Mouse (Mus musculus): ENCODE data around the gene Faap20. TPM values are rescaled to one million over a fixed set of nuclear protein-coding genes. Genes with fewer than 3 reads are reported as not detected.

The Faap20 gene
- total RNA-seq (2012; rRNA removed) (42.1 and 45.0 TPM in 2 replicates), total RNA-seq (2014; rRNA removed) (24.1 and 31.0 TPM in 2 replicates), polyA plus RNA-seq (2012; ENCODE audit: insufficient read length, low read depth) (35.7 and 36.4 TPM in 2 replicates)

DNA sequence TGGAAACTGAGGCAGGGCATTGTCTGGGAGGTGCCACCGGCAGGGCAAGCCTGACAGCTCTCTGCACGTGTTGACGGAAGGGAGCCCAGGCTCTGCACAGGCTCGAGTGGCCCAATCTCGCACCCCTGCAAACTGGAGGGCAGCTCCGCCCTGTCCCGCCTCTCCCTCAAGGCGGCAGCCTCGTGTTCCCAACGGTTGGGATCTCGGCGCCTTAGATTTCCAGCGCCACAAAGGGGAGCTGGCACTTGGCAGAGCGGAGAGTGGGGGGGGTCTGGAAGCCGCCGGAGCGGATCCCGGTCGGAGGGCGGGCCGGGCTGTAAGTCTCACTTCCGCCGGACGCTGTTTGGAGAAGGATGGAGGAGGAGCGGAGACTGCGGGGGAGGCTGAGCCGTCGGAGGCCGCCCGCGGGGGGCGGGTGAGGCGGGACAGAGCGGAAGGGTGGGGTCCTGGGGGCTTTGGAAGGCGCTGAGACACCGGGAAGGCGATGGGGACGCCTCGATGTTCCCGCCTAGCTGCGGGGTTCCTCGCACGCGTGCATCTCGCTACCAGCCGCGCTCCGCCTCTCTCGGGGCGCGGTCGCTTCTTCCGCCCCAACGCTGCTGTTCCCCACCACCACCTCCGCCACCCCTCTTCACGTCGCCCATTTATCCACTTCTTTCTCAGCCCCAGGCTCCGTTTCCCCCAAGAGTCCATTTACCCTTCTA, at the start of gene Faap20:
TSS of gene Faap20 (plus strand) at position 155 of the 704 bp plus-strand sequence.
- peaks cover 21 to 51% of the 10 kb centered on the region in 2 experiments for H3K4me1 ChIP-seq (ENCODE audit: control insufficient read depth in 1 of 2, insufficient read depth in 2 of 2)
- H3K9ac ChIP-seq (ENCODE audit: insufficient read depth, low read depth), result peak within 1 kb of the TSS; percentile 79
- peak; percentile 76 for DNase-seq (ENCODE audit: extremely low read depth)
- peaks cover 10 to 23% of the 10 kb centered on the region in 2 experiments for H3K36me3 ChIP-seq (replicated peaks in 1 of 2; ENCODE audit: control insufficient read depth in 1 of 2, insufficient read depth in 1 of 2, low read length in 1 of 2)
- no peaks in the 10 kb centered on the region for H3K79me2 ChIP-seq (replicated peaks; ENCODE audit: control insufficient read depth, extremely low read depth, insufficient read depth, poor library complexity, severe bottlenecking)
- H3K4me2 ChIP-seq (ENCODE audit: insufficient read depth, low read depth, poor library complexity, severe bottlenecking), result peak within 1 kb of the TSS; percentile 64
- H3K27ac ChIP-seq (ENCODE audit: insufficient read depth, low read depth), result peak within 1 kb of the TSS; percentile 73
- dilution Hi-C loops (cut with MboI; ENCODE audit: extremely low pct_ligation_motif_present, extremely low pct_unique_long_range_greater_than_20kb, low sequenced_read_pairs), result no loop called here
- no peak for TF ChIP-seq RAD21 (IDR thresholded peaks at IDR 0.05; ENCODE audit: low read depth, low read length)
- TF ChIP-seq ZKSCAN1 (IDR thresholded peaks at IDR 0.05; ENCODE audit: borderline replicate concordance, low read depth, low read length), result no peak
- no peak for TF ChIP-seq CTCF (conservative IDR thresholded peaks at IDR 0.05 in 1 of 2, IDR thresholded peaks at IDR 0.05 in 1 of 2; ENCODE audit: low read depth in 2 of 2, low read length in 2 of 2)
- TF ChIP-seq IRF4 (IDR thresholded peaks at IDR 0.05; ENCODE audit: low read depth, low read length), result peak; percentile 64
- TF ChIP-seq UBTF (IDR thresholded peaks at IDR 0.05; ENCODE audit: low read depth, low read length), result 0 out of 2 replicates have a peak, but pooled peaks have one; percentile 31
- peak; percentile 88 for TF ChIP-seq BHLHE40 (IDR thresholded peaks at IDR 0.05; ENCODE audit: low read depth, low read length)
- peak; percentile 55; the same call in 1 of the 2 replicates for TF ChIP-seq MAZ (IDR thresholded peaks at IDR 0.05; ENCODE audit: low read depth, low read length)
- TF ChIP-seq ETS1 (conservative IDR thresholded peaks at IDR 0.05; ENCODE audit: low read depth, low read length), result peak; percentile 24; the same call in 1 of the 2 replicates
- peak; percentile 45; the same call in 1 of the 2 replicates for TF ChIP-seq CHD2 (IDR thresholded peaks at IDR 0.05; ENCODE audit: low read length)
- peak; percentile 21 for TF ChIP-seq ELF1 (IDR thresholded peaks at IDR 0.05; ENCODE audit: low read depth, low read length)
- TF ChIP-seq TCF12 (IDR thresholded peaks at IDR 0.05; ENCODE audit: low read depth, low read length), result peak; percentile 44; the same call in 1 of the 2 replicates
- peak; percentile 98 for TF ChIP-seq MXI1 (IDR thresholded peaks at IDR 0.05; ENCODE audit: low read depth, low read length)
- TF ChIP-seq NELFE (IDR thresholded peaks at IDR 0.05; ENCODE audit: low read depth, low read length), result peak; percentile 74; the same call in 1 of the 2 replicates
- TF ChIP-seq ZC3H11A (IDR thresholded peaks at IDR 0.05; ENCODE audit: low read depth, low read length), result no peak
- peak; percentile 22; the same call in 1 of the 2 replicates for TF ChIP-seq NRF1 (IDR thresholded peaks at IDR 0.05; ENCODE audit: low read depth, low read length)
- 0 out of 2 replicates have a peak, but pooled peaks have one; percentile 50 for TF ChIP-seq POLR2AphosphoS2 (IDR thresholded peaks at IDR 0.05; ENCODE audit: low read depth, low read length)
- TF ChIP-seq ZMIZ1 (IDR thresholded peaks at IDR 0.05; ENCODE audit: low read depth, low read length), result no peak; the same call in 1 of the 2 replicates
- TF ChIP-seq RCOR1 (conservative IDR thresholded peaks at IDR 0.05; ENCODE audit: low read depth, low read length), result no peak; the same call in 1 of the 2 replicates
- TF ChIP-seq KAT2A (IDR thresholded peaks at IDR 0.05; ENCODE audit: insufficient replicate concordance, low read length), result peak; percentile 64; the same call in 1 of the 2 replicates
- peak; percentile 83 for TF ChIP-seq POLR2A (IDR thresholded peaks at IDR 0.05; ENCODE audit: low read depth, low read length)
- peak; percentile 68 for TF ChIP-seq SIN3A (IDR thresholded peaks at IDR 0.05; ENCODE audit: low read length)
- TF ChIP-seq HCFC1 (IDR thresholded peaks at IDR 0.05; ENCODE audit: low read depth, low read length), result peak; percentile 66
- peak within 1 kb of the TSS; percentile 81 to 88 (median 83) for H3K4me3 ChIP-seq (replicated peaks in 1 of 3; ENCODE audit: low read depth in 2 of 3, low read length in 2 of 3, poor library complexity in 1 of 3)
- H3K9me3 ChIP-seq (replicated peaks; ENCODE audit: low read length), result peaks cover 4% of the 10 kb centered on the region
- no peaks in the 10 kb centered on the region for H3K27me3 ChIP-seq (replicated peaks)
- in situ Hi-C loops (cut with MboI; ENCODE audit: low pct_ligation_motif_present, low pct_unique_long_range_greater_than_20kb, low sequenced_read_pairs), result loop anchor here (5.0 to 25.0 kb wide), 4 partner anchors 57 to 365 kb away; partner anchors contain the start of genes Hes5 and Pank4
